In genomic region chr7:127572895-127573471, GRCm38 (mm10) we compare ENCODE assay signal across 8 mouse cellular contexts. TPM values are rescaled to one million over a fixed set of nuclear protein-coding genes. Genes with fewer than 3 reads are reported as not detected.
A peak's percentile ranks its signal among the peaks of the same experiment; 100 is the strongest.
DNase-seq lines count a peak whose midpoint lies in the region; ATAC-seq and TF ChIP-seq lines count a peak whose summit lies in the region.

Gene Phkg2, plus strand, starts transcription at chr7:127573340.

- peak; percentile 38; the same call in 1 of the 2 replicates for TF ChIP-seq POLR2A in brain, embryonic 14.5 days (IDR thresholded peaks at IDR 0.05; ENCODE audit: borderline replicate concordance, extremely low read depth, insufficient read depth, insufficient read length, poor library complexity, severe bottlenecking)
- no peak for TF ChIP-seq POLR2A in liver, adult 2 months (IDR thresholded peaks at IDR 0.05; ENCODE audit: extremely low read depth, insufficient read depth, low read length)
- TF ChIP-seq POLR2A in myocyte (IDR thresholded peaks at IDR 0.05; ENCODE audit: insufficient read length, low read depth), result peak; percentile 68

- WGBS in heart, embryonic 11.5 days (ENCODE audit: insufficient replicate concordance), result under 1% methylated on average over 17 of the region's 17 CpGs
- under 1% methylated on average over 17 of the region's 17 CpGs for WGBS in kidney, embryonic 16.5 days
- under 1% methylated on average over 17 of the region's 17 CpGs for WGBS in liver, adult 2 months

- H3K79me2 ChIP-seq in liver, adult 2 months (ENCODE audit: control insufficient read depth, insufficient read depth, low read length), result peaks cover 9% of the 10 kb centered on the region; the same call in 1 of the 2 replicates
- peaks cover 12% of the 10 kb centered on the region for H3K79me2 ChIP-seq in myocyte (ENCODE audit: control insufficient read depth, insufficient read depth)

- peaks cover 29% of the 10 kb centered on the region for H3K4me1 ChIP-seq in erythroblast, embryonic 14.5 days (ENCODE audit: control insufficient read depth)
- H3K4me1 ChIP-seq in heart, embryonic 11.5 days (ENCODE audit: control insufficient read depth, insufficient read depth, low read length), result peaks cover 13% of the 10 kb centered on the region
- peaks cover 17% of the 10 kb centered on the region for H3K4me1 ChIP-seq in kidney, embryonic 16.5 days (ENCODE audit: insufficient read depth, low read length)
- H3K4me1 ChIP-seq in liver, adult 2 months (ENCODE audit: control insufficient read depth, insufficient read depth, low read length), result peaks cover 15% of the 10 kb centered on the region

- H3K9me3 ChIP-seq in erythroblast, embryonic 14.5 days (ENCODE audit: control insufficient read depth, low read length), result no peaks in the 10 kb centered on the region
- H3K9me3 ChIP-seq in heart, embryonic 11.5 days (replicated peaks; ENCODE audit: control insufficient read depth, low read length), result no peaks in the 10 kb centered on the region
- H3K9me3 ChIP-seq in kidney, embryonic 16.5 days (ENCODE audit: low read length), result no peaks in the 10 kb centered on the region

- peak within 1 kb of the TSS; percentile 93 for H3K4me2 ChIP-seq in heart, embryonic 11.5 days
- H3K4me2 ChIP-seq in kidney, embryonic 16.5 days (replicated peaks; ENCODE audit: low read depth, low read length), result peak within 1 kb of the TSS; percentile 79
- peak within 1 kb of the TSS; percentile 94 for H3K4me2 ChIP-seq in myocyte (ENCODE audit: low read depth)

- H3K27ac ChIP-seq in heart, embryonic 11.5 days (ENCODE audit: low read depth, low read length), result peak within 1 kb of the TSS; percentile 81
- H3K27ac ChIP-seq in kidney, embryonic 16.5 days (ENCODE audit: low read length), result peak within 1 kb of the TSS; percentile 77
- H3K27ac ChIP-seq in liver, adult 2 months (replicated peaks; ENCODE audit: insufficient read depth, low read depth, low read length), result peak within 1 kb of the TSS; percentile 53

- peak within 1 kb of the TSS; percentile 85 for H3K9ac ChIP-seq in heart, embryonic 11.5 days (ENCODE audit: low read depth, low read length)
- H3K9ac ChIP-seq in kidney, embryonic 16.5 days (replicated peaks; ENCODE audit: low read length), result peak within 1 kb of the TSS; percentile 91
- peak within 1 kb of the TSS; percentile 86 for H3K9ac ChIP-seq in liver, adult 2 months (ENCODE audit: low read depth, low read length)

- peak within 1 kb of the TSS; percentile 25 for H3ac ChIP-seq in myocyte (ENCODE audit: control insufficient read depth, insufficient read length)

- peaks cover 32% of the 10 kb centered on the region for H3K36me3 ChIP-seq in erythroblast, embryonic 14.5 days (ENCODE audit: control insufficient read depth)
- H3K36me3 ChIP-seq in heart, embryonic 11.5 days (ENCODE audit: control insufficient read depth, insufficient read depth, low read length), result peaks cover 10% of the 10 kb centered on the region
- peaks cover 10% of the 10 kb centered on the region for H3K36me3 ChIP-seq in kidney, embryonic 16.5 days (ENCODE audit: insufficient read depth, low read length)
- H3K36me3 ChIP-seq in liver, adult 2 months (ENCODE audit: control insufficient read depth, insufficient read depth, low read length), result no peaks in the 10 kb centered on the region; the same call in 1 of the 2 replicates
- H3K36me3 ChIP-seq in myocyte (ENCODE audit: control insufficient read depth, insufficient read depth), result no peaks in the 10 kb centered on the region
- peaks cover 5% of the 10 kb centered on the region; the same call in 1 of the 2 replicates for H3K36me3 ChIP-seq in splenic B cell, adult 2 months (ENCODE audit: control insufficient read depth, insufficient read depth, low read length, poor library complexity, severe bottlenecking)

- ATAC-seq in heart, embryonic 11.5 days (replicated peaks; ENCODE audit: insufficient number of reproducible peaks, low FRiP score, low TSS enrichment), result peak; percentile 96
- peak; percentile 99 for ATAC-seq in kidney, embryonic 16.5 days (ENCODE audit: low FRiP score, low TSS enrichment)

- peak within 1 kb of the TSS; percentile 84 for H3K4me3 ChIP-seq in erythroblast, embryonic 14.5 days (replicated peaks)
- peak within 1 kb of the TSS; percentile 82 for H3K4me3 ChIP-seq in heart, embryonic 11.5 days (ENCODE audit: low read depth, low read length)
- peak within 1 kb of the TSS; percentile 79 for H3K4me3 ChIP-seq in kidney, embryonic 16.5 days (ENCODE audit: low read length)
- peak within 1 kb of the TSS; percentile 94 for H3K4me3 ChIP-seq in liver, adult 2 months (ENCODE audit: insufficient read depth, low read depth, low read length)
- peak within 1 kb of the TSS; percentile 59 for H3K4me3 ChIP-seq in myocyte

- DNase-seq in CD4-positive helper T cell, adult 2 months (ENCODE audit: low read depth, low spot score), result peak; percentile 97
- DNase-seq in brain, embryonic 14.5 days (ENCODE audit: low read depth), result peak; percentile 99
- DNase-seq in liver, adult 2 months (ENCODE audit: extremely low read depth, low read depth, low spot score), result peak; percentile 99
- DNase-seq in splenic B cell, adult 2 months (ENCODE audit: low read depth, low spot score), result peak; percentile 97

- H3K27me3 ChIP-seq in erythroblast, embryonic 14.5 days (ENCODE audit: control insufficient read depth), result no peaks in the 10 kb centered on the region
- H3K27me3 ChIP-seq in heart, embryonic 11.5 days (ENCODE audit: control insufficient read depth, insufficient read depth, low read length), result no peaks in the 10 kb centered on the region
- H3K27me3 ChIP-seq in kidney, embryonic 16.5 days (ENCODE audit: insufficient read depth, low read length), result no peaks in the 10 kb centered on the region
- no peaks in the 10 kb centered on the region for H3K27me3 ChIP-seq in liver, adult 2 months (ENCODE audit: control insufficient read depth, insufficient read depth, low read length)
- no peaks in the 10 kb centered on the region for H3K27me3 ChIP-seq in myocyte (ENCODE audit: control insufficient read depth, insufficient read depth, insufficient read length)
- H3K27me3 ChIP-seq in splenic B cell, adult 2 months (ENCODE audit: control insufficient read depth, insufficient read depth, low read length, poor library complexity, severe bottlenecking), result no peaks in the 10 kb centered on the region

- no peak for TF ChIP-seq CTCF in brain, embryonic 14.5 days (IDR thresholded peaks at IDR 0.05; ENCODE audit: borderline replicate concordance, extremely low read depth, insufficient read depth, insufficient read length)
- TF ChIP-seq CTCF in liver, adult 2 months (IDR thresholded peaks at IDR 0.05; ENCODE audit: low read depth, low read length), result no peak

TF ChIP-seq in myocyte, 11 proteins besides CTCF, POLR2A, EP300 and RAD21:
- no peak for TF ChIP-seq USF1 (IDR thresholded peaks at IDR 0.05; ENCODE audit: low read depth)
- peak; percentile 61 for TF ChIP-seq POLR2AphosphoS2 (IDR thresholded peaks at IDR 0.05; ENCODE audit: insufficient read length, low read depth)
- no peak for TF ChIP-seq MAX (IDR thresholded peaks at IDR 0.05; ENCODE audit: low read depth)
- TF ChIP-seq SRF (IDR thresholded peaks at IDR 0.05; ENCODE audit: control insufficient read depth, insufficient read length, low read depth), result peak; percentile 61

RNA-seq across cellular contexts. Expression of gene Phkg2, which starts in this region (rescaled TPM):
- 108 and 126 TPM in 2 replicates for polyA plus RNA-seq in brain, embryonic 14.5 days (2012; rRNA removed)
- polyA plus RNA-seq in erythroblast, embryonic 14.5 days (2012), result 5.4 and 7.7 TPM in 2 replicates
- 41.5 and 44.9 TPM in 2 replicates for polyA plus RNA-seq in heart, embryonic 11.5 days (2014; fragmentation: Nextera tagmentation; extraction: Ambion mirVana)
- polyA plus RNA-seq in kidney, embryonic 16.5 days (2015; fragmentation: Nextera tagmentation; extraction: Ambion mirVana), result 40.7 and 46.7 TPM in 2 replicates
- total RNA-seq in liver, adult 2 months (2014; rRNA removed), result 20.1 and 22.2 TPM in 2 replicates
- 33.4 and 40.5 TPM in 2 replicates for polyA plus RNA-seq in liver, adult 2 months (2012; rRNA removed)
- 18.3 TPM for polyA plus RNA-seq in myocyte (2012; fragmentation: generic; extraction: Trizol)

Comparison
In these comparisons a context has a peak if more than half of its experiments do, and no peak if none do; other contexts are left out.
1. Peak in every context shown above with its lines: DNase-seq, ATAC-seq, H3K4me3 ChIP-seq and H3K27ac ChIP-seq.